Mouse (Mus musculus) heart, postnatal 4 days (tissue): Measurements from ENCODE around the gene 1810049J17Rik. TPM values are rescaled to one million over a fixed set of nuclear protein-coding genes. Genes with fewer than 3 reads are reported as not detected.

Source experiments
- DNase-seq: peaks from one replicate; pipeline ENCODE4 v3.0.0; 2021
- total RNA-seq, 2 experiments: library from RNA; stranded (reverse); gene quantifications; 2 replicates each; pipeline ENCODE4 v1.2.3; 2021

1810049J17Rik gene
- total RNA-seq, 2 experiments from 2014 or later = 0.91 TPM; not detected in 1

GRCm38 (mm10) chr15:12307114-12307513 lies 14.6 kb downstream of the 1810049J17Rik start:
- DNase-seq = no peak

- DNase-seq = no peak
Observed at GRCm38 (mm10) chr15:12306188-12307071, 15.3 kb downstream of the 1810049J17Rik start.

- DNase-seq = no peak
Observed at GRCm38 (mm10) chr15:12301771-12302170, 19.9 kb downstream of the 1810049J17Rik start.

- no peak for DNase-seq
Observed at GRCm38 (mm10) chr15:12298231-12298737, 23.4 kb downstream of the 1810049J17Rik start.

- DNase-seq = no peak
Observed at GRCm38 (mm10) chr15:12296228-12296627, 25.5 kb downstream of the 1810049J17Rik start.

- DNase-seq = no peak
Observed at GRCm38 (mm10) chr15:12291757-12292156, 29.9 kb downstream of the 1810049J17Rik start.

GRCm38 (mm10) chr15:12290330-12290729 lies 31.4 kb downstream of the 1810049J17Rik start:
- DNase-seq = no peak

- no peak for DNase-seq
Observed at GRCm38 (mm10) chr15:12285535-12285809, 36.2 kb downstream of the 1810049J17Rik start.

- DNase-seq = no peak
Observed at GRCm38 (mm10) chr15:12284794-12285534, 36.7 kb downstream of the 1810049J17Rik start.

- no peak for DNase-seq
Observed at GRCm38 (mm10) chr15:12279816-12280215, 41.9 kb downstream of the 1810049J17Rik start.

- DNase-seq = no peak
Observed at GRCm38 (mm10) chr15:12275091-12275623, 46.5 kb downstream of the 1810049J17Rik start.

GRCm38 (mm10) chr15:12274053-12274769 lies 47.5 kb downstream of the 1810049J17Rik start:
- DNase-seq = no peak

GRCm38 (mm10) chr15:12273325-12274052 lies 48.2 kb downstream of the 1810049J17Rik start:
- DNase-seq = no peak

Other genes with a start within 250 kb of the 1810049J17Rik start
- gene Zfr, start 204.1 kb downstream of the 1810049J17Rik start, total RNA-seq = 100 to 1,000 TPM; 109 to 110 TPM
- gene Mtmr12, start 116.9 kb downstream of the 1810049J17Rik start, total RNA-seq = 10 to 100 TPM; 19.6 to 22.4 TPM
- 10 to 100 TPM; 88.7 to 89.1 TPM for gene Golph3, start 449 bp downstream of the 1810049J17Rik start, total RNA-seq